Mouse (Mus musculus): Measurements from ENCODE around the gene St7l. TPM values are rescaled to one million over a fixed set of nuclear protein-coding genes. Genes with fewer than 3 reads are reported as not detected.

The St7l gene
- total RNA-seq, 1 experiment from 2014 or later = 23.4 TPM

DNA sequence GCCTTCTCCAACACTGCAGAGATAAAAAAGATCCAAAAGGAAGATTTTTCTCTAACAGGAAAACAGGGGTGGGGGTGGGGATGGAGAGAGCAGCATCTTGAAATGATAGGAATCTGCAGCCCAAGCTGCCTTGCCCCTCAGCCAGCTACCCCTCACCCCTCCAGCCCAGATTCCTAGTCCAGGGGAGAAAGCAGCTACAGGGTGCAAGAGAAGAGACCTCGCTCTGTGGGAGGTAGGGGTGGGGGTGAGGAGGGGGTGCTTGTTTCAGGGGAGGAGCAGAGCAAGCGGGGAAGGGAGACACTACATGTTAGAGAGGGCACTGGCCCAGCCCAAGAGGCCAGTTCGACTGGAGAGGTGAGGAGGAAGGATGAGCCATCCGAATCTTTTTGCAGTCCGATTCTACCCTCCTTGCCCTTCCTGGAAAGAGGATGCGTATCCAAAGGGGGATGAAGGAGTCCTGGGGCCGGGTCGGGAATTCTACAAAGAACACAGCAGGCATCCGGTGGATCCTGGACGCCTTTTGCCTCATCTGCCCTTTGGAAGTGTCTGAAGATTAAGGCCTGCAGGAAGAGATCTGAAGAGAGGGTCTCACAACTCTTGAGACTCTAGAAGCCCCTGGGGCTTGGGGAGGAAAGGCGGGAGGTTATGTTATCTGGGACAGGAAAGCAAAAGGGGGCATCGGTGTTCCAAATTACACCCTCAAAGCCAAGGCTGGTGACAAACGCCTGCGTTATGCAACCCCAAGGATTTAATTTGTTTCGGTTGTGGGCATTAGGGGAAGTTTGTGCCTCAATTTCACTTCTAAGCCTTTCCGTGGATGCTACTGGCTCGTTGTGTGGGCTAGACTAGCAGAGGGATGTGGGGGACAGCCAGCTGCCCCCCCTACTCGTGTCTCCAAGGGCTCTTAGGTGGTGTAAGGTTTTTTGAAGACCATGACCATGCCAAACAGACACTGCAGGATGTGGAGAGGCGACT, 96.5 kb downstream of the St7l start:
- no peak for ATAC-seq (replicated peaks; ENCODE audit: insufficient number of reproducible peaks, low FRiP score, low TSS enrichment, poor library complexity, severe bottlenecking)

- no peak for ATAC-seq (replicated peaks; ENCODE audit: insufficient number of reproducible peaks, low FRiP score, low TSS enrichment, poor library complexity, severe bottlenecking)
Observed at GRCm38 (mm10) chr3:104961066-104962059, 97.6 kb downstream of the St7l start, which contains the start of gene Wnt2b. Gene Wnt2b (minus strand): TSS chr3:104961921.

- no peak for ATAC-seq (replicated peaks; ENCODE audit: insufficient number of reproducible peaks, low FRiP score, low TSS enrichment, poor library complexity, severe bottlenecking)
Observed at GRCm38 (mm10) chr3:104962141-104962611, 98.4 kb downstream of the St7l start.

DNA sequence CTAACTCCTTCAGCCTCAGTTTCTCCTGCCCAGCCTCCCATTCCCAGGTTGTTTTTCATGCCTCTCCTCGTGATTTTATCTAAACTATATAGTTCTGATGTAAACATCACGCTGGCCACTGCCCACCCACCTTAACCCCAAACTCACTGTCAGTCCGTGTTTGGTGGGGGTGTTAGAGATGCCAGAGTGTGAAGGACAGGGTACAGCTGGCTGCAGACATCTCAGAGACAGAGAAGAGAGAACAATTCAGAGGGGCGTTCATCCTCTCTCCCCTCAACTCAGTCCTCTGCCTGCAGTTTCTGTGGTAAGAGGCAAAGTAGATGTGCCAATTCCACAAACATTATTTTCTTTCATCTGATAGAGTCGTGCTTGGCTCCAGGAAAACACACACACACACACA, 99.1 kb downstream of the St7l start:
- no peak for ATAC-seq (replicated peaks; ENCODE audit: insufficient number of reproducible peaks, low FRiP score, low TSS enrichment, poor library complexity, severe bottlenecking)

GRCm38 (mm10) chr3:104963331-104964276, 99.8 kb downstream of the St7l start:
- no peak for ATAC-seq (replicated peaks; ENCODE audit: insufficient number of reproducible peaks, low FRiP score, low TSS enrichment, poor library complexity, severe bottlenecking)

- no peak for ATAC-seq (replicated peaks; ENCODE audit: insufficient number of reproducible peaks, low FRiP score, low TSS enrichment, poor library complexity, severe bottlenecking)
Observed at GRCm38 (mm10) chr3:104965070-104965855, 101.5 kb downstream of the St7l start.

- no peak for ATAC-seq (replicated peaks; ENCODE audit: insufficient number of reproducible peaks, low FRiP score, low TSS enrichment, poor library complexity, severe bottlenecking)
Observed at GRCm38 (mm10) chr3:104965991-104966554, 102.3 kb downstream of the St7l start.

DNA sequence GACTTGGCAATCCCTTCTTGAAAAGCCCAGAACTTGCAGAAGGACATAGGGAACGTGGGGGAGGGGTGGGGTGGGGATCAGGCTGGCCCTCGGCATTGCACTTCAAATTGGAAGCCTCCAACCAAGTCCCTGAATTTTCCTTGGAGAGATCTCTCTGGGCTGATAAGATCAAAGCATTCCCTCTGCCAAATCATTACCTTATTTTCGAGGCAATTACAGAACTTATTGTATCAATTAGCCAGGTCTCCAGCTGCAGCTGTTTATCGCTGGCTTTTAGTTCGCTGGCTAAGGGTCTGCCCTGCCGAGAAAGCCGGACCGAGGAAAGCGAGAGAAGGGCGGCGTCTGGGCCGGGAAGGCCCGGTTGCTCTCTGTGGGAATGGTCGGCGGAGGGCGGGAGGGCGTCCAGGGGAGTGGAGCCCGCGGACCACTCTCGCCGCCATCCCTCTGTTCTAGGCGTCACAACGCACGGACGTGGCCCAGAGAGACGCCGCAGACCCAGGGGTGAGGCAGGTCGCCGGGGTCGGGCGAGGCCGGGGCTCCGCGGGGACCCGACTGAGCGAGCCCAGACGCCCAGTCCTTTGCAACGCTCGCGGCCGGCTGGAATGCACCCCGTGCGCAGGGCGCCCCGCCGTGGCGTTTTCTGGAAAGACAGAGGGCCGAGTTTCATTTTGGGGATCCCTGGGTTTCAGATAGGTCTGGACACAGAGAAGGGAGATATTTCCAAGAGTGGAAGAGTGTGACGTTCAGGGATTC, 103.9 kb downstream of the St7l start:
- ATAC-seq (replicated peaks; ENCODE audit: insufficient number of reproducible peaks, low FRiP score, low TSS enrichment, poor library complexity, severe bottlenecking) = no peak

Other genes with a start within 250 kb of the St7l start
- gene Slc16a1, start 225.3 kb upstream of the St7l start, total RNA-seq (2017) = 4.8 to 7.0 TPM (median 6.2 TPM) in 3 replicates
- gene Ppm1j, start 82.9 kb upstream of the St7l start, total RNA-seq (2017) = 29.4 to 78.1 TPM (median 44.9 TPM) in 3 replicates
- 0.32 to 4.9 TPM (median 1.9 TPM) in 3 replicates for gene Fam19a3, start 82.2 kb upstream of the St7l start, total RNA-seq (2017)
- gene Rhoc, start 75.6 kb upstream of the St7l start, total RNA-seq (2017) = 10.9 to 45.4 TPM (median 13.3 TPM) in 3 replicates
- 3.2 to 8.2 TPM (median 7.1 TPM) in 3 replicates for gene Mov10, start 45.4 kb upstream of the St7l start, total RNA-seq (2017)
- gene Capza1, start 500 bp downstream of the St7l start, total RNA-seq (2017) = 312 to 377 TPM (median 368 TPM) in 3 replicates
- not detected in 3 replicates for gene Wnt2b, start 97.9 kb downstream of the St7l start, total RNA-seq (2017)
- gene Cttnbp2nl, start 189.1 kb downstream of the St7l start, total RNA-seq (2017) = 0.19 to 0.53 TPM in 2 of 3 replicates, not detected in the other
- gene 4930564D02Rik, start 202.8 kb downstream of the St7l start, total RNA-seq (2017) = not detected in 3 replicates